In genomic region chr13:111808387-111808636, GRCm38 (mm10) we compare ENCODE assay signal across 9 mouse cellular contexts. TPM values are rescaled to one million over a fixed set of nuclear protein-coding genes. Genes with fewer than 3 reads are reported as not detected.
DNase-seq lines count a peak whose midpoint lies in the region; ATAC-seq lines count a peak whose summit lies in the region.
"Had no signal": no experiment of that assay in that cellular context is flagged by ENCODE, and none has a peak within 500 bp of the region (broad histone marks: within the 10 kb centered on the region; RNA-seq: fewer than 3 reads in every experiment).

No protein-coding gene starts in this region.

- no peak for DNase-seq in kidney, postnatal 10 days
- no peak for DNase-seq in midbrain, embryonic 14.5 days
- DNase-seq in thymus, adult 18-20 months = no peak
- DNase-seq in adrenal gland, adult 2 months = no peak
- DNase-seq: adrenal gland, adult 8-10 months had no signal

- H3K9ac ChIP-seq in kidney, embryonic 15.5 days = peak overlapping the region; percentile 94
- H3K9ac ChIP-seq in hindbrain, embryonic 13.5 days = peak overlapping the region; percentile 91
- H3K9ac ChIP-seq in midbrain, embryonic 14.5 days (replicated peaks; ENCODE audit: low read length) = peak overlapping the region; percentile 86

- H3K36me3 ChIP-seq in kidney, embryonic 15.5 days = no peaks in the 10 kb centered on the region
- H3K36me3 ChIP-seq in hindbrain, embryonic 13.5 days = no peaks in the 10 kb centered on the region
- H3K36me3 ChIP-seq in midbrain, embryonic 14.5 days (ENCODE audit: control insufficient read depth, insufficient read depth, low read length) = no peaks in the 10 kb centered on the region

- peak; percentile 62 for ATAC-seq in kidney, embryonic 15.5 days (replicated peaks; ENCODE audit: low FRiP score)
- peak; percentile 74 for ATAC-seq in hindbrain, embryonic 13.5 days (ENCODE audit: low FRiP score)
- ATAC-seq in midbrain, embryonic 14.5 days (ENCODE audit: low FRiP score, low TSS enrichment) = peak; percentile 64
- no peak for ATAC-seq in inflammation-experienced regulatory T-cells, adult 6 months

- under 1% methylated on average over 32 of the region's 38 CpGs for WGBS in kidney, embryonic 15.5 days
- 0% methylated on average over 10 of the region's 38 CpGs for WGBS in hindbrain, embryonic 13.5 days
- WGBS in midbrain, embryonic 14.5 days = under 1% methylated on average over 38 of the region's 38 CpGs

- H3K9me3 ChIP-seq in kidney, embryonic 15.5 days (replicated peaks) = no peaks in the 10 kb centered on the region
- no peaks in the 10 kb centered on the region for H3K9me3 ChIP-seq in hindbrain, embryonic 13.5 days
- H3K9me3 ChIP-seq in midbrain, embryonic 14.5 days (ENCODE audit: control insufficient read depth, low read length) = no peaks in the 10 kb centered on the region

- H3K27ac ChIP-seq in kidney, embryonic 15.5 days = peak overlapping the region; percentile 98
- H3K27ac ChIP-seq in brown adipose tissue, adult 24 weeks (replicated peaks; ENCODE audit: low read depth, low read length) = peak overlapping the region; percentile 79
- peak overlapping the region; percentile 99 for H3K27ac ChIP-seq in hindbrain, embryonic 13.5 days
- peak overlapping the region; percentile 98 for H3K27ac ChIP-seq in midbrain, embryonic 14.5 days (replicated peaks; ENCODE audit: low read depth, low read length)

- no peaks in the 10 kb centered on the region for H3K27me3 ChIP-seq in kidney, embryonic 15.5 days
- H3K27me3 ChIP-seq in hindbrain, embryonic 13.5 days = 0 out of 2 replicates have a peak, but pooled peaks cover 4% of the 10 kb centered on the region
- no peaks in the 10 kb centered on the region; the same call in 1 of the 2 replicates for H3K27me3 ChIP-seq in midbrain, embryonic 14.5 days (ENCODE audit: control insufficient read depth, insufficient read depth, low read length)

- peak overlapping the region; percentile 84 for H3K4me3 ChIP-seq in kidney, embryonic 15.5 days (replicated peaks)
- peak overlapping the region; percentile 95 for H3K4me3 ChIP-seq in brown adipose tissue, adult 24 weeks (ENCODE audit: insufficient read depth, low read depth, low read length)
- peak overlapping the region; percentile 86 for H3K4me3 ChIP-seq in hindbrain, embryonic 13.5 days
- peak overlapping the region; percentile 82 for H3K4me3 ChIP-seq in midbrain, embryonic 14.5 days (replicated peaks; ENCODE audit: low read depth, low read length)

- peaks cover 56% of the 10 kb centered on the region for H3K4me1 ChIP-seq in kidney, embryonic 15.5 days
- H3K4me1 ChIP-seq in brown adipose tissue, adult 24 weeks (ENCODE audit: control insufficient read depth, insufficient read depth, insufficient read length, low read length) = peaks cover 18% of the 10 kb centered on the region
- H3K4me1 ChIP-seq in hindbrain, embryonic 13.5 days (replicated peaks) = peaks cover 37% of the 10 kb centered on the region
- H3K4me1 ChIP-seq in midbrain, embryonic 14.5 days (ENCODE audit: control insufficient read depth, insufficient read depth, low read length) = peaks cover 15% of the 10 kb centered on the region; the same call in 1 of the 2 replicates

- peak overlapping the region; percentile 94 for H3K4me2 ChIP-seq in kidney, embryonic 15.5 days
- peak overlapping the region; percentile 71 for H3K4me2 ChIP-seq in hindbrain, embryonic 13.5 days
- peak overlapping the region; percentile 86 for H3K4me2 ChIP-seq in midbrain, embryonic 14.5 days (ENCODE audit: low read length)

RNA-seq across cellular contexts. Expression of gene Map3k1, which starts 0.5 kb away (rescaled TPM):
- polyA plus RNA-seq in kidney, embryonic 15.5 days (2015; fragmentation: Nextera tagmentation; extraction: Ambion mirVana) = 27.2 and 29.8 TPM in 2 replicates
- 11.1 and 15.3 TPM in 2 replicates for polyA plus RNA-seq in brown adipose tissue, adult 24 weeks (2012; ENCODE audit: insufficient read depth, insufficient read length, missing spikeins)
- 12.0 and 13.2 TPM in 2 replicates for polyA plus RNA-seq in hindbrain, embryonic 13.5 days (2015; fragmentation: Nextera tagmentation; extraction: Ambion mirVana)
- polyA plus RNA-seq in midbrain, embryonic 14.5 days (2014; fragmentation: Nextera tagmentation; extraction: Ambion mirVana) = 13.4 and 15.6 TPM in 2 replicates
- 100 to 1,000 TPM in 2 of 3 experiments, 10 to 100 TPM in 1; 81.9 to 104 (median 103) TPM for polyA plus RNA-seq in inflammation-experienced regulatory T-cells, adult 6 months (2017; shearing (Covaris generic))
- total RNA-seq in adrenal gland, adult 2 months (2021) = 10 to 100 TPM; 49.1 to 64.9 TPM
- polyA plus RNA-seq in adrenal gland, adult 2 months (2012; rRNA removed) = 8.3 and 8.8 TPM in 2 replicates
